Mouse (Mus musculus) CH12.LX (cell line): ENCODE data around the gene Prrc2b. TPM values are rescaled to one million over a fixed set of nuclear protein-coding genes. Genes with fewer than 3 reads are reported as not detected.

Source experiments
- DNase-seq: peaks from one replicate; pipeline ENCODE4 v3.0.0-alpha.2; 2013; ENCODE audit errors: extremely low read depth
- H3K27ac ChIP-seq: 2 replicates; pipeline ENCODE4 v1.5.1; 2012; ENCODE audit warnings: low read depth, mild to moderate bottlenecking, control low read depth, moderate library complexity; ENCODE audit not compliant: insufficient read depth
- H3K27me3 ChIP-seq: replicated peaks from 2 replicates; pipeline ENCODE3; 2012; ENCODE audit warnings: inconsistent platforms
- H3K36me3 ChIP-seq, 2 experiments: replicated peaks in 1 of 2; 2 replicates each; pipeline versions ENCODE3 to v1.6.1; 2012; ENCODE audit warnings: inconsistent platforms in 1 of 2, low read length in 1 of 2, mild to moderate bottlenecking in 1 of 2, mixed read lengths in 1 of 2, moderate library complexity in 1 of 2; ENCODE audit not compliant: control insufficient read depth in 1 of 2, insufficient read depth in 1 of 2
- H3K4me1 ChIP-seq, 2 experiments: 2 replicates each; pipeline ENCODE4 v1.6.1; 2012; ENCODE audit warnings: inconsistent platforms in 1 of 2, moderate library complexity in 1 of 2; ENCODE audit not compliant: insufficient read depth in 2 of 2, control insufficient read depth in 1 of 2
- H3K4me2 ChIP-seq: 2 replicates; pipeline ENCODE4 v1.6.1; 2012; ENCODE audit warnings: low read depth, mild to moderate bottlenecking, control low read depth; ENCODE audit not compliant: poor library complexity, insufficient read depth, severe bottlenecking
- H3K4me3 ChIP-seq, 3 experiments: fragments of 150-350 bp in 1 of 3; sonication (generic) in 1 of 3; replicated peaks in 1 of 3; 2 replicates each; pipeline versions ENCODE3 to v1.5.1; 2011 to 2012; ENCODE audit warnings: low read depth in 2 of 3, low read length in 2 of 3, mild to moderate bottlenecking in 2 of 3, moderate library complexity in 2 of 3, control low read depth in 1 of 3, improper control_type of control experiment in 1 of 3, inconsistent platforms in 1 of 3, mixed read lengths in 1 of 3; ENCODE audit not compliant: poor library complexity in 1 of 3
- H3K79me2 ChIP-seq: replicated peaks from 2 replicates; pipeline ENCODE4 v1.6.1; 2012; ENCODE audit warnings: mild to moderate bottlenecking, moderate library complexity; ENCODE audit not compliant: control insufficient read depth, poor library complexity, insufficient read depth, severe bottlenecking; ENCODE audit errors: extremely low read depth
- H3K9ac ChIP-seq: 2 replicates; pipeline ENCODE4 v1.6.1; 2012; ENCODE audit warnings: low read depth, mild to moderate bottlenecking, control low read depth, moderate library complexity; ENCODE audit not compliant: insufficient read depth
- H3K9me3 ChIP-seq: replicated peaks from 2 replicates; pipeline ENCODE3; 2012; ENCODE audit warnings: low read length, inconsistent platforms, mixed read lengths
- CHD2 ChIP-seq: IDR thresholded peaks from 2 replicates; pipeline ENCODE4 v1.6.1; 2011; ENCODE audit warnings: low read length, improper control_type of control experiment
- CTCF ChIP-seq, 2 experiments: IDR thresholded peaks in 1 of 2; conservative IDR thresholded peaks in 1 of 2; 2 replicates each; pipeline ENCODE4 v1.5.1; 2011 to 2012; ENCODE audit warnings: low read depth in 2 of 2, low read length in 2 of 2, improper control_type of control experiment in 1 of 2, inconsistent platforms in 1 of 2, mild to moderate bottlenecking in 1 of 2, moderate library complexity in 1 of 2
- ELF1 ChIP-seq: IDR thresholded peaks from 2 replicates; pipeline ENCODE4 v1.6.1; 2014; ENCODE audit warnings: low read depth, mild to moderate bottlenecking, inconsistent platforms, low read length, improper control_type of control experiment
- EP300 ChIP-seq: IDR thresholded peaks from 2 replicates; pipeline ENCODE4 v1.6.1; 2011; ENCODE audit warnings: low read length, improper control_type of control experiment
- HCFC1 ChIP-seq: IDR thresholded peaks from 2 replicates; pipeline ENCODE4 v1.6.1; 2012; ENCODE audit warnings: low read depth, mild to moderate bottlenecking, inconsistent platforms, low read length, improper control_type of control experiment
- IRF4 ChIP-seq: IDR thresholded peaks from 2 replicates; pipeline ENCODE4 v1.6.1; 2014; ENCODE audit warnings: low read depth, mild to moderate bottlenecking, inconsistent platforms, low read length, improper control_type of control experiment
- JUN ChIP-seq: IDR thresholded peaks from 2 replicates; pipeline ENCODE4 v1.6.1; 2011; ENCODE audit warnings: low read depth, mild to moderate bottlenecking, low read length, improper control_type of control experiment, moderate library complexity; ENCODE audit not compliant: insufficient read depth
- KAT2A ChIP-seq: IDR thresholded peaks from 2 replicates; pipeline ENCODE4 v1.6.1; 2012; ENCODE audit warnings: low read length, improper control_type of control experiment, inconsistent platforms; ENCODE audit not compliant: insufficient replicate concordance
- MAFK ChIP-seq: IDR thresholded peaks from 2 replicates; pipeline ENCODE4 v1.6.1; 2011; ENCODE audit warnings: low read length, improper control_type of control experiment; ENCODE audit not compliant: insufficient replicate concordance
- MAX ChIP-seq: IDR thresholded peaks from 2 replicates; pipeline ENCODE4 v1.6.1; 2011; ENCODE audit warnings: low read length, improper control_type of control experiment
- MAZ ChIP-seq: IDR thresholded peaks from 2 replicates; pipeline ENCODE4 v1.6.1; 2012; ENCODE audit warnings: low read depth, mild to moderate bottlenecking, inconsistent platforms, low read length, improper control_type of control experiment, moderate library complexity
- MYC ChIP-seq: IDR thresholded peaks from 2 replicates; pipeline ENCODE4 v1.6.1; 2011; ENCODE audit warnings: low read depth, mild to moderate bottlenecking, improper control_type of control experiment, low read length
- RAD21 ChIP-seq: IDR thresholded peaks from 2 replicates; pipeline ENCODE4 v1.6.1; 2011; ENCODE audit warnings: low read depth, mild to moderate bottlenecking, low read length, improper control_type of control experiment, moderate library complexity
- RCOR1 ChIP-seq: conservative IDR thresholded peaks from 2 replicates; pipeline ENCODE4 v1.6.1; 2012; ENCODE audit warnings: low read depth, mild to moderate bottlenecking, inconsistent platforms, low read length, improper control_type of control experiment
- SIN3A ChIP-seq: IDR thresholded peaks from 2 replicates; pipeline ENCODE4 v1.6.1; 2012; ENCODE audit warnings: low read length, improper control_type of control experiment, inconsistent platforms
- SMC3 ChIP-seq: IDR thresholded peaks from 2 replicates; pipeline ENCODE4 v1.6.1; 2011; ENCODE audit warnings: low read depth, low read length, improper control_type of control experiment
- USF1 ChIP-seq: IDR thresholded peaks from 2 replicates; pipeline ENCODE4 v1.6.1; 2014; ENCODE audit warnings: low read depth, mild to moderate bottlenecking, inconsistent platforms, low read length, improper control_type of control experiment
- USF2 ChIP-seq: conservative IDR thresholded peaks from 2 replicates; pipeline ENCODE4 v1.6.1; 2011; ENCODE audit warnings: low read depth, low read length, improper control_type of control experiment
- ZMIZ1 ChIP-seq: IDR thresholded peaks from 2 replicates; pipeline ENCODE4 v1.6.1; 2012; ENCODE audit warnings: low read depth, mild to moderate bottlenecking, inconsistent platforms, low read length, improper control_type of control experiment
- ZNF384 ChIP-seq: IDR thresholded peaks from 2 replicates; pipeline ENCODE4 v1.6.1; 2012; ENCODE audit warnings: low read depth, low read length, improper control_type of control experiment, inconsistent platforms
- dilution Hi-C: fragments of 300-500 bp; cut with MboI; formaldehyde crosslinking; loops from 2 replicates; pipeline ENCODE4 v1.14.3; 2020; ENCODE audit warnings: low sequenced_read_pairs; ENCODE audit not compliant: extremely low pct_unique_long_range_greater_than_20kb, extremely low pct_ligation_motif_present
- in situ Hi-C: fragments of 300-500 bp; cut with MboI; formaldehyde crosslinking; loops from 3 replicates; pipeline ENCODE4 v1.14.3; 2019; ENCODE audit warnings: low sequenced_read_pairs, low pct_ligation_motif_present, low pct_unique_long_range_greater_than_20kb, mixed read lengths
- polyA plus RNA-seq: library from polyadenylated mRNA; unstranded; fragments of >175 nt; gene quantifications from 2 replicates; pipeline ENCODE4 v1.2.1, GENCODE M21; 2012; ENCODE audit warnings: low read depth; ENCODE audit not compliant: insufficient read length
- total RNA-seq, 2 experiments: library from RNA; depleted of rRNA; stranded (reverse); fragments of 300-350 nt in 1 of 2; fragments of >200 nt in 1 of 2; gene quantifications; 2 replicates each; pipeline ENCODE4 v1.2.3; 2012 to 2014

Gene Prrc2b
- total and polyA plus RNA-seq, 3 experiments: 7.6 to 59.9 (median 42.2) TPM

DNA sequence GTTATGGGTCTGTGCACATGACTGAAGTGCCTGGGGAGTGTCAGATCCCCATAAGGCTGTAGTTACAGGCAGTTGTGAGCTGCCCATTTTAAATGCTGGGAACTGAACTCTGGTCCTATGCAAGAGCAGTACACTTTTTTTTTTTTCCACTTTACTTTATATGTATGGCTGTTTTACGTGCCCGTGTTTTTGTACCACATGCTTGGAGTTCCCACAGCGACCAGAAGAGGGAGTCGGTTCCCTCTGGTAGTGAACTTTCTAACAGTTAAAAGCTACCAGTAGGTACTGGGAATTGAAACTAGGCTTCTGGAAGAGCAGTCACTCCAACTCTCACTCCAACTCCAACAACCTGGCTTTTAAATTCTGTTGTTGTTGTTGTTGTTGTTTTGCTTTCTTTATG, 109.8 kb downstream of the Prrc2b start:
- peak; percentile 74 for DNase-seq
- Histone ChIP-seq H3K79me2 (peaks cover 10% of the 10 kb centered on the region), H3K4me2 (no peak overlapping the region; the same call in 1 of the 2 replicates), H3K9ac (0 out of 2 replicates have a peak overlapping the region, but pooled peaks have one; percentile 36), H3K27me3 (peaks cover 1% of the 10 kb centered on the region), H3K4me1 (peaks cover 0 to 14% of the 10 kb centered on the region in 2 experiments; a peak in 2 of 4 replicates), H3K4me3 (no peak overlapping the region), H3K36me3 (peaks cover 28 to 30% of the 10 kb centered on the region in 2 experiments), H3K27ac (no peak overlapping the region)
- in situ Hi-C loops: no loop called here
- TF ChIP-seq CTCF (conservative IDR thresholded peaks at IDR 0.05 in 1 of 2, IDR thresholded peaks at IDR 0.05 in 1 of 2; ENCODE audit: low read depth in 2 of 2, low read length in 2 of 2) (peak; percentile 68 to 78), ZMIZ1 (no peak), IRF4 (peak; percentile 7; the same call in 1 of the 2 replicates), RAD21 (peak; percentile 56), MAX (peak; percentile 30), MAFK (no peak), EP300 (no peak), SMC3 (peak; percentile 45), CHD2 (no peak), USF1 (no peak), USF2 (no peak), MYC (peak; percentile 61; the same call in 1 of the 2 replicates), HCFC1 (no peak), ZNF384 (peak; percentile 72), RCOR1 (0 out of 2 replicates have a peak, but pooled peaks have one; percentile 11), ELF1 (no peak), MAZ (no peak), JUN (no peak)
- TF ChIP-seq, all 38 proteins: peak for 8
- dilution Hi-C loops: no loop called here
- no peaks in the 10 kb centered on the region for H3K9me3 ChIP-seq

DNA sequence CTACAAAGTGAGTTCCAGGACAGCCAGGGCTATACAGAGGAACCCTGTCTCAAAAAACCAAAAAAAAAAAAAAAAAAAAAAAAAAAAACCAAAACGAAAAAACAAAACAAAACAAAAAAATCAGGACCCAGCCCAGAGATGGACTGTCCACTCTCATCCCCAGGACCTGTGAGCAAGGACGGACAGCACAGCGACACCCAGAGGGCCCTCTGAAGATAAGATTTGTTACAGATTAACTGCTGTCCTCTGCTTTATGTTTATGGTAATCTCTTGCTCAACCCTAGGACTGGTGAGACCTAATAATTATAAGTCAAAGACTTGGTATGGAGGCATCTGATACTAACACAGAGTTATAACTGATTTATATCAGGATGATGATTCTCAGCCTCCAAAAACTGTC, 124.9 kb downstream of the Prrc2b start:
- Histone ChIP-seq H3K36me3 (peaks cover 30 to 42% of the 10 kb centered on the region in 2 experiments), H3K79me2 (no peaks in the 10 kb centered on the region), H3K27ac (no peak overlapping the region), H3K27me3 (no peaks in the 10 kb centered on the region), H3K4me3 (no peak overlapping the region), H3K4me2 (no peak overlapping the region), H3K4me1 (peaks cover 0 to 13% of the 10 kb centered on the region in 2 experiments; a peak in 3 of 4 replicates), H3K9ac (no peak overlapping the region), H3K9me3 (no peaks in the 10 kb centered on the region)
- no peak for TF ChIP-seq MAZ
- TF ChIP-seq ZNF384: no peak
- TF ChIP-seq SIN3A: no peak
- no peak for TF ChIP-seq KAT2A
- dilution Hi-C loops (no loop called here), in situ Hi-C loops (no loop called here)
- no peak for DNase-seq
